Comparison of ENCODE assay signal across 21 mouse cellular contexts in the genomic region with DNA sequence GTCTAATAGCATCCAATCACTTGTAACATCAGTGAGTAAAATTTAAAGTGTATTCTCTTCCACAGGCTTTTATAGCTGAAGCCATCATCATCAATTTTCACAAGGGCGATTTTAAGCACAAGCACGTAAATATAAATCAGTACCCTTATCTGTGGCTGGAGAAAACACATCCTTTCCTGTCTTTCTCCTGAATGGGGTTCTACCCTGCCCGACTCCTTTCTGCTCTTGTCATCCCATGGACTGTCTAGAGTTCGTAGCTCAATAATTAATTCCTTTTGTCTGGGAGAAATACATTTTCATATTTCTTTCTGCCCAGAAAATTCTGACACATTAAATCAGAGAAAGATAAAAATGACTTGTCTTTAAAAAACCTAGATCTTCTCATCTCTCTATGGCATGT.
A peak's percentile ranks its signal among the peaks of the same experiment; 100 is the strongest.
DNase-seq lines count a peak whose midpoint lies in the region; ATAC-seq lines count a peak whose summit lies in the region.
"Had no signal": no experiment of that assay in that cellular context is flagged by ENCODE, and none has a peak within 500 bp of the region (broad histone marks: within the 10 kb centered on the region; RNA-seq: fewer than 3 reads in every experiment).

No protein-coding gene starts in this region.

- peak; percentile 58; the same call in 1 of the 2 replicates for ATAC-seq in neural tube, embryonic 11.5 days (ENCODE audit: insufficient read depth, low FRiP score, low TSS enrichment)
- ATAC-seq in neural tube, embryonic 15.5 days (ENCODE audit: low FRiP score) = no peak
- 0 out of 2 replicates have a peak, but pooled peaks have one; percentile 63 for ATAC-seq in neural tube, embryonic 12.5 days (ENCODE audit: low FRiP score, low read depth)
- ATAC-seq: activated CD4-positive, CD25-positive, alpha-beta regulatory T cell, adult 4 months; CD4-positive, CD25-positive, alpha-beta regulatory T cell, adult 4 months; Patski had no signal

- no peak overlapping the region for H3K27ac ChIP-seq in neural tube, embryonic 11.5 days (ENCODE audit: low read depth, low read length)
- H3K27ac ChIP-seq in neural tube, embryonic 15.5 days (replicated peaks) = no peak overlapping the region
- H3K27ac ChIP-seq in neural tube, embryonic 12.5 days = no peak overlapping the region

- H3K9ac ChIP-seq in neural tube, embryonic 11.5 days (ENCODE audit: low read length) = no peak overlapping the region
- H3K9ac ChIP-seq in neural tube, embryonic 15.5 days (replicated peaks) = no peak overlapping the region
- H3K9ac ChIP-seq in neural tube, embryonic 12.5 days = no peak overlapping the region

- H3K4me3 ChIP-seq in neural tube, embryonic 11.5 days (ENCODE audit: low read depth, low read length) = no peak overlapping the region
- no peak overlapping the region for H3K4me3 ChIP-seq in neural tube, embryonic 15.5 days (replicated peaks)
- no peak overlapping the region for H3K4me3 ChIP-seq in neural tube, embryonic 12.5 days

- no peak for DNase-seq in neural tube, embryonic 11.5 days (ENCODE audit: low spot score)
- no peak for DNase-seq in neural tube, embryonic 10.5 days (ENCODE audit: extremely low spot score, low spot score)
- DNase-seq in mesoderm, embryonic 11.5 days (ENCODE audit: low read depth, low spot score) = peak; percentile 9
- no peak for DNase-seq in layer of hippocampus, postnatal 14 days (ENCODE audit: low spot score in 2 of 2)
- DNase-seq: adrenal gland, adult 2 months; adrenal gland, adult 8-10 months; adrenal gland, postnatal 10 days; adrenal gland, postnatal 14 days; adrenal gland, postnatal 25 days; adrenal gland, postnatal 36 days; B cell, adult 2 months; cerebellum, adult 11 months; cerebellum, adult 11-12 months; cerebellum, adult 18-20 months had no signal

- H3K27me3 ChIP-seq in neural tube, embryonic 11.5 days (ENCODE audit: control insufficient read depth, insufficient read depth, low read length) = no peaks in the 10 kb centered on the region
- H3K27me3 ChIP-seq in neural tube, embryonic 15.5 days (replicated peaks) = no peaks in the 10 kb centered on the region
- no peaks in the 10 kb centered on the region for H3K27me3 ChIP-seq in neural tube, embryonic 12.5 days (replicated peaks)
- H3K27me3 ChIP-seq: CH12.LX, Patski had no signal

- no peaks in the 10 kb centered on the region for H3K9me3 ChIP-seq in neural tube, embryonic 11.5 days (ENCODE audit: control insufficient read depth, low read length)
- H3K9me3 ChIP-seq in neural tube, embryonic 15.5 days (replicated peaks) = no peaks in the 10 kb centered on the region
- H3K9me3 ChIP-seq in neural tube, embryonic 12.5 days = no peaks in the 10 kb centered on the region

- no peaks in the 10 kb centered on the region for H3K4me1 ChIP-seq in neural tube, embryonic 11.5 days (ENCODE audit: control insufficient read depth, insufficient read depth, low read length)
- H3K4me1 ChIP-seq in neural tube, embryonic 15.5 days = no peaks in the 10 kb centered on the region
- no peaks in the 10 kb centered on the region for H3K4me1 ChIP-seq in neural tube, embryonic 12.5 days

- 42% methylated on average over 4 of the region's 4 CpGs for WGBS in neural tube, embryonic 11.5 days
- 25% methylated on average over 4 of the region's 4 CpGs for WGBS in neural tube, embryonic 15.5 days
- WGBS in neural tube, embryonic 12.5 days = 36% methylated on average over 4 of the region's 4 CpGs

- H3K36me3 ChIP-seq in neural tube, embryonic 11.5 days (ENCODE audit: control insufficient read depth, insufficient read depth, low read length) = no peaks in the 10 kb centered on the region
- H3K36me3 ChIP-seq in neural tube, embryonic 15.5 days = no peaks in the 10 kb centered on the region
- no peaks in the 10 kb centered on the region for H3K36me3 ChIP-seq in neural tube, embryonic 12.5 days
- H3K36me3 ChIP-seq: G1E had no signal

- no peak overlapping the region for H3K4me2 ChIP-seq in neural tube, embryonic 11.5 days (ENCODE audit: low read depth)
- H3K4me2 ChIP-seq in neural tube, embryonic 15.5 days = no peak overlapping the region
- H3K4me2 ChIP-seq in neural tube, embryonic 12.5 days (replicated peaks) = no peak overlapping the region
